Mouse (Mus musculus) forebrain, embryonic 10.5 days (tissue): ENCODE measurements around the gene AU040320. TPM values are rescaled to one million over a fixed set of nuclear protein-coding genes. Genes with fewer than 3 reads are reported as not detected.

Experiments
- DNase-seq: peaks from one replicate; pipeline ENCODE4 v3.0.0-alpha.2; 2017; ENCODE audit warnings: low spot score; ENCODE audit errors: extremely low spot score
- H3K27ac ChIP-seq: fragments of 300-500 bp; sonication (generic); 2 replicates; pipeline ENCODE4 v1.5.1; 2016; ENCODE audit warnings: mild to moderate bottlenecking
- H3K27me3 ChIP-seq: fragments of 300-500 bp; sonication (generic); 2 replicates; pipeline ENCODE4 v1.6.1; 2016; ENCODE audit warnings: mild to moderate bottlenecking; ENCODE audit not compliant: poor library complexity, severe bottlenecking
- H3K36me3 ChIP-seq: fragments of 300-500 bp; sonication (generic); replicated peaks from 2 replicates; pipeline ENCODE4 v1.6.1; 2016; ENCODE audit warnings: mild to moderate bottlenecking, moderate library complexity
- H3K4me1 ChIP-seq: fragments of 300-500 bp; sonication (generic); 2 replicates; pipeline ENCODE4 v1.6.1; 2016
- H3K4me3 ChIP-seq: fragments of 300-500 bp; sonication (generic); 2 replicates; pipeline ENCODE4 v1.5.1; 2016; ENCODE audit warnings: mild to moderate bottlenecking, moderate library complexity
- H3K9me3 ChIP-seq: fragments of 300-500 bp; sonication (generic); 2 replicates; pipeline ENCODE4 v1.6.1; 2016; ENCODE audit warnings: mild to moderate bottlenecking, moderate library complexity
- WGBS: fragments of 180-500 bp; shearing (Covaris S2); methylation state at CpG from one replicate; pipeline ENCODE4 v1.1.7; 2016; 5-methylcytosine and 5-hydroxymethylcytosine counted together
- polyA plus RNA-seq: library from polyadenylated mRNA; unstranded; fragments of >200 nt; fragmentation: Nextera tagmentation; extraction: Ambion mirVana; gene quantifications from 2 replicates; pipeline ENCODE4 v1.2.1, GENCODE M21; 2016

The AU040320 gene
- polyA plus RNA-seq, 1 experiment from 2014 or later: 23.7 TPM

DNA sequence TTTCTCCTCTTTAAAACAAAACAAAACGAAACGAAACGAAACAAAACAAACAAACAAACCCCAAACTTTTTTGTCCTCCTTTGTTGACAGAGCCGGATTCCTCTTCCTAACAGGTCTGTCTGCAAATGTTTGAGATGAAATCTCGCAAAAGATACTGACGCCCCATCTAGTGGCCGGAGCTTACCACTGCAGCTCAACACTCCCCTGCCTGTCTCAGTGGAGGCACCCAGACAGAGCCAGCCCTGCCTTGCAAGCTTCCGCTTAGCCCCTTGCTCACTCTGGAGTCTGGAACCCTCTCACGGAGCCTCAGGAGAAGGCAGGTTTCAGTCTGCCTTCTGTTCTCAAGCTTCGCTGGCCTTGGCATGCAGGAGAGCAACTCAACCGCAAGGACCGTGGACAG lies 11.9 kb upstream of the AU040320 start:
- Histone ChIP-seq H3K4me1 (peaks cover 47% of the 10 kb centered on the region), H3K27me3 (peaks cover 83% of the 10 kb centered on the region), H3K36me3 (peaks cover 24% of the 10 kb centered on the region), H3K27ac (no peak overlapping the region), H3K4me3 (no peak overlapping the region), H3K9me3 (no peaks in the 10 kb centered on the region)
- peak; percentile 83 for DNase-seq
- 5% methylated on average over 12 of the region's 12 CpGs for WGBS

DNA sequence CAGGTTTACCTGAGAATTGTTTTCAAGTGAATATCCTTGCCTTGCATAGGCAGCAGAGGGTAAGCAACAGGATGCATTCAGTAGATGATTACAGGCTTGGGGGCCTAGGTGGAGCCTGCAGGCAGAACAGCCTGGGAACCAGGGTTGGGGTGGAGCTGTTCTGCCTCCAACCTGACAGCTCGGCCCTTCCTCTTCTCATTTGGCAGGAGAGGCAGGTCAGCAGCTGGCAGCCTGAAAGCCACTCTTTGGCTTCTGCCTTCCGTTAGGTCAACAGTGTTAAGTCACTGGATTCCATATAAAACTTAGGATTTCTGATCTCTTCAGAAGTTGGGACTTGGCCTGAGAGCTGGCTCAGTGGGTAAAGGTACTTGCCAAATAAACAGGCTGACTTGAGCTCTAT lies 10.4 kb upstream of the AU040320 start:
- Histone ChIP-seq H3K27me3 (peaks cover 68% of the 10 kb centered on the region), H3K4me1 (peaks cover 47% of the 10 kb centered on the region), H3K9me3 (no peaks in the 10 kb centered on the region), H3K27ac (no peak overlapping the region), H3K36me3 (peaks cover 37% of the 10 kb centered on the region), H3K4me3 (no peak overlapping the region)
- 48% methylated on average over 2 of the region's 2 CpGs for WGBS
- no peak for DNase-seq

DNA sequence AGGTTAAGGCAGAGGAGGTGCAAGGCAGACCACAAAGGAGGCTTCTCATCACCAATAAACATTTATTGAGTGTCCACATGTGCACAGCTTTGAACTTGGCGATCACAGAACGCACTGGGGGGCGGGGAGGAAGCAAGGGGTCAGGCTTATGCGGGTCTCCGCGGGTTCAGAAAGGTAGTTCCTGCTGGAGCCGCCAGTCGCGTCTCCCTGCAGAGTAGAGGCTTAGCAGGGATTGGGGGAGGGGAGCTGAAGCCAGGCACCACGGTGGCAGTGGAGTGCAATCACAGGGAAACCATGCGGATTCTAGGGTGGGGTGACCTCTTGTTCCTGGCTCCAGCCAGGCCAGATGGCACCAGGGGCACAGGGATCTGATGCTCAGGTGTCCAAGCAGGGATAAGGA lies 9.6 kb upstream of the AU040320 start:
- H3K27ac ChIP-seq: no peak overlapping the region
- H3K27me3 ChIP-seq: peaks cover 61% of the 10 kb centered on the region
- H3K4me3 ChIP-seq: no peak overlapping the region
- no peak for DNase-seq
- H3K4me1 ChIP-seq: peaks cover 48% of the 10 kb centered on the region
- WGBS: 5% methylated on average over 11 of the region's 11 CpGs
- peaks cover 45% of the 10 kb centered on the region for H3K36me3 ChIP-seq
- no peaks in the 10 kb centered on the region for H3K9me3 ChIP-seq

GRCm38 (mm10) chr4:126744831-126745230 lies 8.5 kb upstream of the AU040320 start:
- Histone ChIP-seq H3K27ac (no peak overlapping the region), H3K36me3 (peaks cover 56% of the 10 kb centered on the region), H3K4me1 (peaks cover 53% of the 10 kb centered on the region), H3K4me3 (no peak overlapping the region), H3K27me3 (peaks cover 49% of the 10 kb centered on the region), H3K9me3 (no peaks in the 10 kb centered on the region)
- DNase-seq: no peak
- WGBS: 92% methylated on average over 14 of the region's 14 CpGs

GRCm38 (mm10) chr4:126745506-126746193 lies 7.7 kb upstream of the AU040320 start:
- Histone ChIP-seq H3K27me3 (peaks cover 43% of the 10 kb centered on the region), H3K36me3 (peaks cover 64% of the 10 kb centered on the region), H3K27ac (0 out of 2 replicates have a peak overlapping the region, but pooled peaks have one; percentile 5), H3K4me3 (no peak overlapping the region), H3K4me1 (peaks cover 52% of the 10 kb centered on the region), H3K9me3 (no peaks in the 10 kb centered on the region)
- 42% methylated on average over 13 of the region's 13 CpGs for WGBS
- peak; percentile 55 for DNase-seq

GRCm38 (mm10) chr4:126746194-126746840 lies 7.0 kb upstream of the AU040320 start:
- Histone ChIP-seq H3K27ac (no peak overlapping the region), H3K36me3 (peaks cover 68% of the 10 kb centered on the region), H3K9me3 (no peaks in the 10 kb centered on the region), H3K4me1 (peaks cover 55% of the 10 kb centered on the region), H3K27me3 (peaks cover 38% of the 10 kb centered on the region), H3K4me3 (no peak overlapping the region)
- WGBS: 84% methylated on average over 10 of the region's 10 CpGs
- no peak for DNase-seq

- Histone ChIP-seq H3K27ac (no peak overlapping the region), H3K36me3 (peaks cover 68% of the 10 kb centered on the region), H3K4me1 (peaks cover 61% of the 10 kb centered on the region), H3K9me3 (no peaks in the 10 kb centered on the region), H3K4me3 (no peak overlapping the region), H3K27me3 (peaks cover 18% of the 10 kb centered on the region)
- DNase-seq: no peak
- WGBS: 96% methylated on average over 8 of the region's 8 CpGs
These were observed 5.0 kb upstream of the AU040320 start for GRCm38 (mm10) chr4:126748381-126748780.

DNA sequence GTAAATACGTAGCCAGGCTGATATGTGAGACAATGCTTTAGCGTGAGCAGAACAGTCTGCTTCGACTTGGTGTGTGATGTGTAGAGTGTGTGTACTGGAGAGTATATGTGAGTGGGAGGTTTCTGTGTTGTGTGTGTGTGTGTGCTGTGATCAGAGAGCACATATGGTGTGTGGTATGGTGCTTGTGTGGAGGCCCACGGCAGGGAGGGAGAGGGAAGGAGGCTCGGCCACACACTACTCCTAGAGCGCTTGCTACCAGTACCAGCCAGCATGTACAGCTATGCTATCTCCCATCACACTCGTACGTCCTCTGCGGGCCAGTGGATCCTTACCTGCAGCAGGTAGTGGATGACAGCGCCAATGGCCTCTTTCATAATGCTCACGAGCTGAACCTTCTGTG lies 3.8 kb upstream of the AU040320 start:
- H3K27me3 ChIP-seq: peaks cover 6% of the 10 kb centered on the region
- H3K27ac ChIP-seq: no peak overlapping the region
- H3K9me3 ChIP-seq: no peaks in the 10 kb centered on the region
- no peak for DNase-seq
- peaks cover 61% of the 10 kb centered on the region for H3K4me1 ChIP-seq
- H3K4me3 ChIP-seq: no peak overlapping the region
- peaks cover 63% of the 10 kb centered on the region for H3K36me3 ChIP-seq
- 91% methylated on average over 11 of the region's 11 CpGs for WGBS

DNA sequence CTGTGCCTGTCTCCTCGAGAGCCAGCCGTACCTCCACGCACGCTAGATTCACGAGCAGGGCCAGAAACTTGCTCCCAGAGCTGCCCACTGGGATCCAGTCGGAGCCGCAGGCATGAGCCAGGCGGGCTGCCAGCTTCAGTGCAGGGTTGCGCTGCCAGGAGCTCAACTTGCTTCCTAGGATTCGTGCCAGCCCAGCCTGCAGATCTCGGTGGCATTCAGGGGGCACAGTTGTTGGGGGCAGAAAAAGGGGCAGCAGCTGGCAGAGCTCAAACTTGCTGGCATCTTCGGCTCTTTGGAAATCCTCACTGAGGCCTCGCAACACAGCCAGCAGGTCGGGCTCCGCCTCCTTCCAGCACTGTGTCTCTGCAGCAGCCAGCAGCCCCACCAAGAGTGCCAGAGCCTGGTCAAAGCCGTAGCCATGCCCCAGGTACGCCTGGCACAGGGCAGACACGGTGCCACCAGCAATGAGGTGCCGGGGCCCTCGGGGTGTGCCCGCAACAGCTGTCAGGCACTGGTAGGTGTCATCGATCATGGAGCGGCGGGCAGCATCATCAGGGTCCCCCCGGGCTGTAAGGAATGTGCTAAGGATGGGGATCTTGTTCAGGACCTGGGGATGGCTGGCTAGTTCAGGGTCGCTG lies 3.2 kb upstream of the AU040320 start:
- 93% methylated on average over 26 of the region's 26 CpGs for WGBS
- DNase-seq: no peak
- Histone ChIP-seq H3K9me3 (no peaks in the 10 kb centered on the region), H3K4me3 (no peak overlapping the region), H3K27ac (no peak overlapping the region), H3K27me3 (peaks cover under 1% of the 10 kb centered on the region; the same call in 1 of the 2 replicates), H3K36me3 (peaks cover 57% of the 10 kb centered on the region), H3K4me1 (peaks cover 63% of the 10 kb centered on the region)

- Histone ChIP-seq H3K27ac (no peak overlapping the region), H3K4me1 (peaks cover 62% of the 10 kb centered on the region), H3K4me3 (peak overlapping the region; percentile 93)
These were observed 2.3 kb upstream of the AU040320 start for GRCm38 (mm10) chr4:126750863-126751555.

DNA sequence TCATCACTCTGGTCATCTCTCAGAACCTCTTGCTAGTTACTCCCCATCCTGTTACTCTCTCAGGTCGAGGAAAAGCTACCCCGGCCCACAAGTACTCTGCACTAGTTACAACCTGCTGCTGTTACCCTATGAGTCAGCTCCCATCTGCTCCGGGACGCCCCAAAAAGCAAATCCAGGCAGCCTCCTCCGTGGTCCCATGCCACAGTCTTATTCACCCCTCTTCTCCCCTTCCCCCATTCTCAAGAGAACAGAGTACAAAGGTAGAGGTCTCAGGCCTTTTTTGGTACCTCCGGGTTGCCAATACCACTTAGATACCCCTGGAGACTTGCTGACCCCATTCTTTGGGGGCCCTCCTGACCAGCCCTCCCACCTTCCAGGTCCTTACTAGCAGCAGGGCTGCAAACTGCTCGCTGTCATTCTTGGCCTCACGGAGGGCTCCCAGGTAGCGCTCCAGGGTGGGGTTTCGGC lies 1.8 kb upstream of the AU040320 start:
- peaks cover 43% of the 10 kb centered on the region for H3K36me3 ChIP-seq

More at GRCm38 (mm10) chr4:126750863-126751555, 2.3 kb upstream of the AU040320 start:
- WGBS: 82% methylated on average over 8 of the region's 8 CpGs
- Histone ChIP-seq H3K27me3 (0 out of 2 replicates have a peak, but pooled peaks cover 4% of the 10 kb centered on the region), H3K9me3 (no peaks in the 10 kb centered on the region), H3K36me3 (peaks cover 48% of the 10 kb centered on the region)
- DNase-seq: no peak

DNA sequence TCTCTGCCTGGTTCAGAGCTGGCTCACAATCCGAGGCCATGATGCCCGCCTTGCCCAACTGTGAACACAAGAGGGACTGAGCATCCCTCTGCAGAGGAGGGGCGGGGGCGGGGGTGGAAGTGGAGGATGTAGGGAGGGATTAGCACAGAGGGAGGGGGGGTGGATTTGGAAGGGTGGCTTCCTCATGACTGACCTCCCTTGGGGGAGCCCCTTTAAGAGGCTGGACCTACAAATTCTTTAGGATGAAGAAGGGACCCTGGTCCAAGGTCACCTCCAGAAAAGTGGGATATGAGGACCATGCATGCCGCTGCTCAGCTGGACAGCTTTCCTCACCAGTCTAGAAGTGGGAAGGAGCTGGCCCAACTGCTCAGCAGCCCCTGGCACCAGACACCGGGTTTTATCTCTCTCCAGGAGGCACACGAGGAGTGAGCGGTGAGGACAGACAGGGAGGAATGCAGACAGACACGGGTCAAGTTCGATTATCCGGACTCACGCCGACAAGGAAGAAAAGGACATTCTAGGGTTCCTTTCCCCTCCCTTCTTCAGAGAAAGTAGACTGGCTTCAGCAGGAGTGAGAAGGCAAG lies 1.2 kb upstream of the AU040320 start:
- H3K27ac ChIP-seq: peak overlapping the region; percentile 97
- peaks cover 42% of the 10 kb centered on the region for H3K36me3 ChIP-seq
- DNase-seq: no peak
- WGBS: 4% methylated on average over 13 of the region's 13 CpGs
- H3K9me3 ChIP-seq: no peaks in the 10 kb centered on the region
- peaks cover 62% of the 10 kb centered on the region for H3K4me1 ChIP-seq
- peak overlapping the region; percentile 93 for H3K4me3 ChIP-seq
- 0 out of 2 replicates have a peak, but pooled peaks cover 4% of the 10 kb centered on the region for H3K27me3 ChIP-seq

More for the DNA sequence above, 1.8 kb upstream of the AU040320 start:
- H3K9me3 ChIP-seq: no peaks in the 10 kb centered on the region
- peak overlapping the region; percentile 93 for H3K4me3 ChIP-seq
- H3K27ac ChIP-seq: peak overlapping the region; percentile 97
- 0 out of 2 replicates have a peak, but pooled peaks cover 4% of the 10 kb centered on the region for H3K27me3 ChIP-seq
- 51% methylated on average over 10 of the region's 10 CpGs for WGBS
- DNase-seq: no peak
- peaks cover 62% of the 10 kb centered on the region for H3K4me1 ChIP-seq
